Mouse (Mus musculus) liver, embryonic 14.5 days (tissue): ENCODE data around the gene Hexim2.

Experiments
- CTCF ChIP-seq: IDR thresholded peaks from 2 replicates; pipeline ENCODE4 v1.5.1; 2016; ENCODE audit warnings: antibody characterized with exemption, low read depth, control low read depth
- EP300 ChIP-seq: IDR thresholded peaks from 2 replicates; pipeline ENCODE4 v1.6.1; 2016; ENCODE audit warnings: antibody characterized with exemption, low read depth

DNA sequence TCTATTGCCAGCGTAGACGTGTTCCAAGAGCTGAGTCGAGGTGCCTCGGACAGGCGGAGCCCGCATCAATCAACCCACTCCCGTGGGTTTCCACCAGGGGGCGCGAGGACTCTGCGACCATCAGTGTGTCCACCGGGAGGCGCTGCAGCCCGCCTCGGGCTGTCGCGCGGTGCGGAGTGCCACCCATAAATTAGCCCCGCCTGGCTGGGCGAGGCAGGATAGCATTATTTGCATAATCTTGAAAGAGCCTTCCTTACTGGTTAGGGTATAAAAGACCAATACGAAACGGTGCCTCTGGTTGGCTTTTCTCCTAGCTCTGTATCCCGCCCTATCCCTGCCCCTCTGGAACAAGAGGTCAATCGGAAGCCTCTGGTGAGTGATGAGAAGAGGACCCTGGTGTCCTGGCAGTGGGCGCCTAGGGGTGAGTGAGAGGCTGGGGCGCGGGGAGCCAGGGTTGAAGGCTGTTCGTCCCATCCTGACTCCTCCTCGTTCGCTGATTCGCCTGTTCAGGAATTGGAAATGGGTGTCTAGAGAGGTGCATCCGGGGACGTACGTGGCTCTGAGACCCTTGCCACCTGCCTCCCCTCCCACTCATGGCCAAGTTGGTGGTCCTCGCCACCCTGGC, 29.4 kb upstream of the Hexim2 start:
- TF ChIP-seq CTCF (peak; percentile 100), EP300 (peak; percentile 37; the same call in 1 of the 2 replicates)
